Mouse (Mus musculus) lung, postnatal 0 days (tissue): ENCODE measurements around the gene Tpx2.

ENCODE experiments used
- CTCF ChIP-seq: IDR thresholded peaks from 2 replicates; pipeline ENCODE4 v1.5.1; 2016; ENCODE audit warnings: antibody characterized with exemption, mild to moderate bottlenecking
- EP300 ChIP-seq: IDR thresholded peaks from 2 replicates; pipeline ENCODE4 v1.6.1; 2016; ENCODE audit warnings: antibody characterized with exemption, mild to moderate bottlenecking, control low read depth

DNA sequence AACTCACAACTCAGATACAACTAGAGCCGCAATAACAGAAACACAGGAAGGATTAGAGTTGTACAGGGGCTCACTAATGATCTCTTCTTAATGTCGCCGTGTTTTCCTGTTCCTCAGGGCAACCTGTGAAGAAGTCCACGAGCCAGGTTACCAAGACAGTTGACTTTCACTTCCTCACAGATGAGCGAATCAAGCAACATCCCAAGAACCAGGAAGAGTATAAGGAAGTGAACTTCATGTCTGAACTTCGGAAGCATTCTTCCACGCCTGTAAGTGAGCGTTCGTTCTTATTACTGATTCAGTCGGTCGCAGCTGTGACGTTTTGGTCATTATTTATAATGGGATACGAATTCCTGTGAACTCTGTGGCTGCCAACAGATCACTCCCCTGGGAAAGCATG lies 33.1 kb downstream of the Tpx2 start:
- TF ChIP-seq CTCF (no peak), EP300 (no peak)
